Mouse (Mus musculus) hindbrain, embryonic 10.5 days (tissue): ENCODE results near the gene Nkain2. TPM values are rescaled to one million over a fixed set of nuclear protein-coding genes. Genes with fewer than 3 reads are reported as not detected.

Experiments used
- DNase-seq: peaks from one replicate; pipeline ENCODE4 v3.0.0-alpha.2; 2017; ENCODE audit warnings: low spot score
- H3K27ac ChIP-seq: fragments of 300-500 bp; sonication (generic); 2 replicates; pipeline ENCODE4 v1.5.1; 2016; ENCODE audit warnings: mild to moderate bottlenecking, moderate library complexity
- H3K27me3 ChIP-seq: fragments of 300-500 bp; sonication (generic); 2 replicates; pipeline ENCODE4 v1.6.1; 2016; ENCODE audit warnings: mild to moderate bottlenecking; ENCODE audit not compliant: poor library complexity, insufficient read depth, severe bottlenecking
- H3K36me3 ChIP-seq: fragments of 300-500 bp; sonication (generic); 2 replicates; pipeline ENCODE4 v1.6.1; 2016; ENCODE audit warnings: mild to moderate bottlenecking, moderate library complexity
- H3K4me1 ChIP-seq: fragments of 300-500 bp; sonication (generic); replicated peaks from 2 replicates; pipeline ENCODE4 v1.6.1; 2016; ENCODE audit warnings: mild to moderate bottlenecking
- H3K4me3 ChIP-seq: fragments of 300-500 bp; sonication (generic); 2 replicates; pipeline ENCODE4 v1.5.1; 2016; ENCODE audit warnings: mild to moderate bottlenecking, moderate library complexity
- H3K9me3 ChIP-seq: fragments of 300-500 bp; sonication (generic); 2 replicates; pipeline ENCODE4 v1.6.1; 2016; ENCODE audit warnings: mild to moderate bottlenecking, moderate library complexity
- WGBS: fragments of 180-500 bp; shearing (Covaris S2); methylation state at CpG from one replicate; pipeline ENCODE4 v1.1.7; 2016; 5-methylcytosine and 5-hydroxymethylcytosine counted together
- polyA plus RNA-seq: library from polyadenylated mRNA; unstranded; fragments of >200 nt; fragmentation: Nextera tagmentation; extraction: Ambion mirVana; gene quantifications from 2 replicates; pipeline ENCODE4 v1.2.1, GENCODE M21; 2016

The Nkain2 gene
- polyA plus RNA-seq, 1 experiment from 2014 or later = 0.65 TPM

GRCm38 (mm10) chr10:31646083-31646482 is 1244.2 kb downstream of the Nkain2 start:
- Histone ChIP-seq H3K36me3 (no peaks in the 10 kb centered on the region), H3K4me1 (no peaks in the 10 kb centered on the region), H3K27ac (no peak overlapping the region), H3K27me3 (no peaks in the 10 kb centered on the region), H3K9me3 (no peaks in the 10 kb centered on the region), H3K4me3 (no peak overlapping the region)
- no peak for DNase-seq
- 39% methylated on average over 1 of the region's 1 CpGs for WGBS

Other genes starting within 250 kb of the Nkain2 start
- gene Trdn, start 190.1 kb upstream of the Nkain2 start, polyA plus RNA-seq = not detected in 2 replicates